Mouse (Mus musculus) forebrain, postnatal 0 days (tissue): ENCODE data around the gene Tmem179. TPM values are rescaled to one million over a fixed set of nuclear protein-coding genes. Genes with fewer than 3 reads are reported as not detected.
A peak's percentile ranks its signal among the peaks of the same experiment; 100 is the strongest.

Experiments
- ATAC-seq: fragments of 200-750 bp; cut with Nextera tagmentation; 2 replicates; pipeline ENCODE4 v1.8.0; 2017; ENCODE audit warnings: mild to moderate bottlenecking, moderate library complexity
- DNase-seq: peaks from one replicate; pipeline ENCODE4 v3.0.0-alpha.2; 2015
- H3K27ac ChIP-seq: fragments of 300-500 bp; sonication (generic); 2 replicates; pipeline ENCODE4 v1.5.1; 2014; ENCODE audit warnings: low read depth, mild to moderate bottlenecking, antibody characterized with exemption, low read length, moderate library complexity, mixed read lengths
- H3K27me3 ChIP-seq: fragments of 300-500 bp; sonication (generic); 2 replicates; pipeline ENCODE4 v1.6.1; 2014; ENCODE audit warnings: mild to moderate bottlenecking, low read length, mixed read lengths; ENCODE audit not compliant: insufficient read depth
- H3K36me3 ChIP-seq: fragments of 300-500 bp; sonication (generic); 2 replicates; pipeline ENCODE4 v1.6.1; 2014; ENCODE audit warnings: mild to moderate bottlenecking, moderate library complexity; ENCODE audit not compliant: insufficient read depth
- H3K4me1 ChIP-seq: fragments of 300-500 bp; sonication (generic); 2 replicates; pipeline ENCODE4 v1.6.1; 2014; ENCODE audit warnings: antibody characterized with exemption; ENCODE audit not compliant: insufficient read depth
- H3K4me2 ChIP-seq: fragments of 300-500 bp; sonication (generic); 2 replicates; pipeline ENCODE4 v1.6.1; 2014; ENCODE audit warnings: low read depth, mild to moderate bottlenecking, moderate library complexity
- H3K4me3 ChIP-seq: fragments of 300-500 bp; sonication (generic); 2 replicates; pipeline ENCODE4 v1.5.1; 2014; ENCODE audit warnings: low read depth, low read length, mixed read lengths
- H3K9ac ChIP-seq: fragments of 300-500 bp; sonication (generic); 2 replicates; pipeline ENCODE4 v1.6.1; 2014; ENCODE audit warnings: mild to moderate bottlenecking
- H3K9me3 ChIP-seq: fragments of 300-500 bp; sonication (generic); 2 replicates; pipeline ENCODE4 v1.6.1; 2016; ENCODE audit warnings: low read length
- CTCF ChIP-seq: sonication (generic); IDR thresholded peaks from 2 replicates; pipeline ENCODE4 v1.5.1; 2016; ENCODE audit warnings: antibody characterized with exemption, control low read depth, low read depth
- WGBS: fragments of 180-500 bp; shearing (Covaris S2); extraction: QIAGEN DNeasy Blood & Tissue Kit; methylation state at CpG from one replicate; pipeline ENCODE4 v1.1.7; 2014; 5-methylcytosine and 5-hydroxymethylcytosine counted together
- polyA plus RNA-seq: library from polyadenylated mRNA; unstranded; fragments of >200 nt; fragmentation: Nextera tagmentation; extraction: Ambion mirVana; gene quantifications from 2 replicates; pipeline ENCODE4 v1.2.1, GENCODE M21; 2015
- total RNA-seq: library from RNA; depleted of rRNA; stranded (reverse); fragments of >200 nt; gene quantifications from 2 replicates; pipeline ENCODE4 v1.2.3, GENCODE M21; 2014

Gene Tmem179
- total and polyA plus RNA-seq, 2 experiments from 2014 or later, result 112 to 119 TPM

- no peak for ATAC-seq
- Histone ChIP-seq H3K9me3 (no peaks in the 10 kb centered on the region), H3K27me3 (no peaks in the 10 kb centered on the region), H3K36me3 (no peaks in the 10 kb centered on the region), H3K4me2 (no peak overlapping the region), H3K4me1 (peaks cover 22% of the 10 kb centered on the region), H3K4me3 (no peak overlapping the region), H3K9ac (no peak overlapping the region), H3K27ac (no peak overlapping the region)
- 86% methylated on average over 7 of the region's 7 CpGs for WGBS
- no peak for DNase-seq
- TF ChIP-seq CTCF, result no peak
Observed at GRCm38 (mm10) chr12:112539466-112539965, 23.0 kb upstream of the Tmem179 start.

- H3K4me3 ChIP-seq, result no peak overlapping the region
- no peak for ATAC-seq
- TF ChIP-seq CTCF, result no peak
Observed at GRCm38 (mm10) chr12:112538356-112538755, 21.8 kb upstream of the Tmem179 start.

GRCm38 (mm10) chr12:112537233-112537632 lies 20.7 kb upstream of the Tmem179 start:
- Histone ChIP-seq H3K4me2 (no peak overlapping the region), H3K36me3 (no peaks in the 10 kb centered on the region), H3K4me3 (no peak overlapping the region), H3K9ac (no peak overlapping the region), H3K4me1 (peaks cover 16% of the 10 kb centered on the region), H3K27me3 (no peaks in the 10 kb centered on the region), H3K9me3 (no peaks in the 10 kb centered on the region), H3K27ac (no peak overlapping the region)
- ATAC-seq (no peak), DNase-seq (no peak)
- no peak for TF ChIP-seq CTCF
- WGBS, result 76% methylated on average over 6 of the region's 6 CpGs

More at GRCm38 (mm10) chr12:112538356-112538755, 21.8 kb upstream of the Tmem179 start:
- WGBS, result 87% methylated on average over 9 of the region's 9 CpGs
- no peak for DNase-seq
- H3K27ac ChIP-seq, result no peak overlapping the region
- no peaks in the 10 kb centered on the region for H3K27me3 ChIP-seq
- peaks cover 22% of the 10 kb centered on the region for H3K4me1 ChIP-seq
- no peak overlapping the region for H3K9ac ChIP-seq
- no peaks in the 10 kb centered on the region for H3K9me3 ChIP-seq
- no peak overlapping the region for H3K4me2 ChIP-seq
- no peaks in the 10 kb centered on the region for H3K36me3 ChIP-seq

- DNase-seq (no peak), ATAC-seq (no peak)
- H3K9me3 ChIP-seq, result no peaks in the 10 kb centered on the region
- no peak overlapping the region for H3K4me3 ChIP-seq
- no peak overlapping the region for H3K27ac ChIP-seq
- H3K27me3 ChIP-seq, result no peaks in the 10 kb centered on the region
- no peaks in the 10 kb centered on the region for H3K36me3 ChIP-seq
- WGBS, result 79% methylated on average over 4 of the region's 4 CpGs
- H3K9ac ChIP-seq, result no peak overlapping the region
- no peak for TF ChIP-seq CTCF
- H3K4me1 ChIP-seq, result no peaks in the 10 kb centered on the region
- H3K4me2 ChIP-seq, result no peak overlapping the region
Observed at GRCm38 (mm10) chr12:112533758-112534157, 17.2 kb upstream of the Tmem179 start.

- TF ChIP-seq CTCF, result no peak
- H3K4me3 ChIP-seq, result no peak overlapping the region
- H3K9me3 ChIP-seq, result no peaks in the 10 kb centered on the region
- peak; percentile 34; the same call in 1 of the 2 replicates for ATAC-seq
- DNase-seq, result no peak
- WGBS, result 32% methylated on average over 4 of the region's 4 CpGs
- H3K9ac ChIP-seq, result no peak overlapping the region
- H3K4me1 ChIP-seq, result peaks cover 18% of the 10 kb centered on the region
- no peaks in the 10 kb centered on the region for H3K27me3 ChIP-seq
- no peaks in the 10 kb centered on the region for H3K36me3 ChIP-seq
- H3K4me2 ChIP-seq, result no peak overlapping the region
- H3K27ac ChIP-seq, result peak overlapping the region; percentile 62; the same call in 1 of the 2 replicates
Observed at GRCm38 (mm10) chr12:112518105-112518504, 1.6 kb upstream of the Tmem179 start.

GRCm38 (mm10) chr12:112514897-112515296 lies 1.6 kb downstream of the Tmem179 start:
- no peak for ATAC-seq
- DNase-seq, result no peak
- H3K4me2 ChIP-seq, result no peak overlapping the region
- H3K9me3 ChIP-seq, result no peaks in the 10 kb centered on the region
- no peak overlapping the region for H3K27ac ChIP-seq
- TF ChIP-seq CTCF, result peak; percentile 20; the same call in 1 of the 2 replicates
- 58% methylated on average over 3 of the region's 3 CpGs for WGBS
- no peak overlapping the region for H3K9ac ChIP-seq
- peaks cover 18% of the 10 kb centered on the region for H3K4me1 ChIP-seq
- H3K4me3 ChIP-seq, result no peak overlapping the region
- no peaks in the 10 kb centered on the region for H3K27me3 ChIP-seq
- H3K36me3 ChIP-seq, result no peaks in the 10 kb centered on the region

GRCm38 (mm10) chr12:112510733-112511372 lies 5.7 kb downstream of the Tmem179 start:
- H3K36me3 ChIP-seq, result no peaks in the 10 kb centered on the region
- TF ChIP-seq CTCF, result no peak
- no peaks in the 10 kb centered on the region for H3K9me3 ChIP-seq

More at GRCm38 (mm10) chr12:112510733-112511372, 5.7 kb downstream of the Tmem179 start:
- ATAC-seq (peak; percentile 84), DNase-seq (peak; percentile 79)
- Histone ChIP-seq H3K27me3 (no peaks in the 10 kb centered on the region), H3K4me3 (peak overlapping the region; percentile 43), H3K4me2 (peak overlapping the region; percentile 78), H3K4me1 (peaks cover 31% of the 10 kb centered on the region), H3K27ac (peak overlapping the region; percentile 68), H3K9ac (peak overlapping the region; percentile 69)
- WGBS, result 5% methylated on average over 62 of the region's 62 CpGs
